Mouse (Mus musculus) heart, postnatal 25 days (tissue): ENCODE data around the gene Rimbp2. TPM values are rescaled to one million over a fixed set of nuclear protein-coding genes. Genes with fewer than 3 reads are reported as not detected.

Experiments used
- DNase-seq: peaks from one replicate; pipeline ENCODE4 v3.0.0; 2022; ENCODE audit warnings: low spot score
- intact Hi-C: fragments of 180-260 bp; cut with DNase I; formaldehyde crosslinking; loops from one replicate; pipeline ENCODE4 v1.15.1; 2025
- total RNA-seq, 2 experiments: library from RNA; stranded (reverse); gene quantifications; 2 replicates each; pipeline ENCODE4 v1.2.3; 2021

Rimbp2 gene
- total RNA-seq, 2 experiments from 2014 or later: 0.20 TPM; not detected in 1

- intact Hi-C loops: no loop called here
- DNase-seq: no peak
Observed at GRCm38 (mm10) chr5:128940436-128940835, 12.8 kb downstream of the Rimbp2 start.

- intact Hi-C loops: no loop called here
- peak; percentile 34 for DNase-seq
Observed at GRCm38 (mm10) chr5:128935359-128935899, 17.9 kb downstream of the Rimbp2 start.

GRCm38 (mm10) chr5:128932776-128933175 is 20.5 kb downstream of the Rimbp2 start:
- intact Hi-C loops: no loop called here
- DNase-seq: no peak

GRCm38 (mm10) chr5:128925073-128925472 is 28.2 kb downstream of the Rimbp2 start:
- intact Hi-C loops: no loop called here
- no peak for DNase-seq

- no peak for DNase-seq
- intact Hi-C loops: no loop called here
Observed at GRCm38 (mm10) chr5:128920112-128920511, 33.2 kb downstream of the Rimbp2 start.

GRCm38 (mm10) chr5:128917116-128917959 is 35.9 kb downstream of the Rimbp2 start:
- no peak for DNase-seq

GRCm38 (mm10) chr5:128913820-128914219 is 39.5 kb downstream of the Rimbp2 start:
- intact Hi-C loops: no loop called here
- no peak for DNase-seq

More at GRCm38 (mm10) chr5:128917116-128917959, 35.9 kb downstream of the Rimbp2 start:
- intact Hi-C loops: no loop called here

GRCm38 (mm10) chr5:128912374-128912773 is 40.9 kb downstream of the Rimbp2 start:
- intact Hi-C loops: no loop called here
- no peak for DNase-seq

GRCm38 (mm10) chr5:128911593-128911992 is 41.7 kb downstream of the Rimbp2 start:
- intact Hi-C loops: no loop called here
- no peak for DNase-seq

GRCm38 (mm10) chr5:128904113-128904512 is 49.2 kb downstream of the Rimbp2 start:
- no peak for DNase-seq
- intact Hi-C loops: no loop called here

GRCm38 (mm10) chr5:128903120-128903519 is 50.2 kb downstream of the Rimbp2 start:
- DNase-seq: no peak
- intact Hi-C loops: no loop called here

GRCm38 (mm10) chr5:128899971-128900370 is 53.3 kb downstream of the Rimbp2 start:
- DNase-seq: no peak
- intact Hi-C loops: no loop called here

GRCm38 (mm10) chr5:128894921-128895320 is 58.4 kb downstream of the Rimbp2 start:
- DNase-seq: no peak
- intact Hi-C loops: no loop called here

GRCm38 (mm10) chr5:128887546-128887945 is 65.7 kb downstream of the Rimbp2 start:
- intact Hi-C loops: no loop called here
- DNase-seq: no peak

GRCm38 (mm10) chr5:128884320-128884719 is 69.0 kb downstream of the Rimbp2 start:
- DNase-seq: no peak
- intact Hi-C loops: no loop called here

GRCm38 (mm10) chr5:128879092-128879491 is 74.2 kb downstream of the Rimbp2 start:
- intact Hi-C loops: no loop called here
- no peak for DNase-seq

- no peak for DNase-seq
- intact Hi-C loops: no loop called here
Observed at GRCm38 (mm10) chr5:128877425-128878035, 75.8 kb downstream of the Rimbp2 start.

- no peak for DNase-seq
- intact Hi-C loops: no loop called here
Observed at GRCm38 (mm10) chr5:128871706-128872105, 81.6 kb downstream of the Rimbp2 start.

GRCm38 (mm10) chr5:128866811-128867210 is 86.5 kb downstream of the Rimbp2 start:
- no peak for DNase-seq
- intact Hi-C loops: no loop called here

GRCm38 (mm10) chr5:128866291-128866690 is 87.0 kb downstream of the Rimbp2 start:
- DNase-seq: no peak
- intact Hi-C loops: no loop called here

- no peak for DNase-seq
- intact Hi-C loops: no loop called here
Observed at GRCm38 (mm10) chr5:128863497-128863896, 89.8 kb downstream of the Rimbp2 start.
